Mouse (Mus musculus): ENCODE results near the gene Zfp131. TPM values are rescaled to one million over a fixed set of nuclear protein-coding genes. Genes with fewer than 3 reads are reported as not detected.
"Not testable (repeated sequence)": the region's sequence is repeated elsewhere in the genome, so short reads cannot be mapped to it uniquely, and the experiment has no call there.

The Zfp131 gene
- 10 to 100 TPM; 14.9 to 20.6 TPM for total RNA-seq (2021)
- long read RNA-seq, experiment 1, partial matches to known transcripts = 5 of 20 reads
- long read RNA-seq, experiment 1, other reads (novel, unspliced or antisense) = 9 of 20 reads
- long read RNA-seq, experiment 2, partial matches to known transcripts = 3 of 7 reads
- long read RNA-seq, experiment 2, other reads (novel, unspliced or antisense) = 3 of 7 reads

- DNase-seq = peak; percentile 95
Observed at GRCm38 (mm10) chr13:119790761-119791579, at the start of gene Zfp131. Zfp131 (minus strand) TSS chr13:119790889.

- DNase-seq = not testable (repeated sequence)
Observed at GRCm38 (mm10) chr13:119839982-119840381, 49.3 kb upstream of the Zfp131 start.

- DNase-seq = peak; percentile 20
Observed at GRCm38 (mm10) chr13:119837719-119838337, 47.1 kb upstream of the Zfp131 start.

GRCm38 (mm10) chr13:119836324-119836811, 45.7 kb upstream of the Zfp131 start:
- DNase-seq = peak; percentile 3

GRCm38 (mm10) chr13:119835320-119836056, 44.8 kb upstream of the Zfp131 start, which contains the start of gene D13Ertd608e:
D13Ertd608e (plus strand) TSS chr13:119836006.
- peak; percentile 36 for DNase-seq

GRCm38 (mm10) chr13:119830116-119830515, 39.4 kb upstream of the Zfp131 start, which contains the start of gene AF067063:
AF067063 (minus strand) TSS chr13:119830216.
- not testable (repeated sequence) for DNase-seq

GRCm38 (mm10) chr13:119817579-119818206, 27.0 kb upstream of the Zfp131 start:
- DNase-seq = no peak

- no peak for DNase-seq
Observed at GRCm38 (mm10) chr13:119816798-119817197, 26.1 kb upstream of the Zfp131 start.

- DNase-seq = peak; percentile 40
Observed at GRCm38 (mm10) chr13:119810031-119810430, 19.3 kb upstream of the Zfp131 start.

- no peak for DNase-seq
Observed at GRCm38 (mm10) chr13:119808937-119809336, 18.2 kb upstream of the Zfp131 start.

GRCm38 (mm10) chr13:119797656-119798055, 7.0 kb upstream of the Zfp131 start:
- no peak for DNase-seq

- DNase-seq = no peak
Observed at GRCm38 (mm10) chr13:119792791-119793404, 2.2 kb upstream of the Zfp131 start.

- DNase-seq = no peak
Observed at GRCm38 (mm10) chr13:119791580-119792135, 969 bp upstream of the Zfp131 start.

- peak; percentile 87 for DNase-seq
Observed at GRCm38 (mm10) chr13:119789851-119790717, 605 bp downstream of the Zfp131 start.

- DNase-seq = no peak
Observed at GRCm38 (mm10) chr13:119783581-119783980, 7.1 kb downstream of the Zfp131 start.

- no peak for DNase-seq
Observed at GRCm38 (mm10) chr13:119768541-119768940, 22.1 kb downstream of the Zfp131 start.

- no peak for DNase-seq
Observed at GRCm38 (mm10) chr13:119766480-119766879, 24.2 kb downstream of the Zfp131 start.

- DNase-seq = no peak
Observed at GRCm38 (mm10) chr13:119756831-119757230, 33.9 kb downstream of the Zfp131 start.

- DNase-seq = peak; percentile 78
Observed at GRCm38 (mm10) chr13:119755681-119756471, 34.8 kb downstream of the Zfp131 start, which contains the start of gene Nim1k. Nim1k (minus strand) TSS chr13:119755882.
